Mouse (Mus musculus) hindbrain, embryonic 15.5 days (tissue): ENCODE measurements at regions not wholly inside any gene's neighbourhood (a gene's known extent, or its start where the extent isn't known, plus 50 kb on each side); places are given as distances from the start of the nearest gene placed in this dataset.
A peak's percentile ranks its signal among the peaks of the same experiment; 100 is the strongest.

Source experiments
- ATAC-seq: fragments of 200-750 bp; cut with Nextera tagmentation; 2 replicates; pipeline ENCODE4 v1.8.0; 2017; ENCODE audit warnings: low read depth, moderate number of reproducible peaks, moderate TSS enrichment; ENCODE audit not compliant: low FRiP score
- H3K27ac ChIP-seq: fragments of 300-500 bp; sonication (generic); replicated peaks from 2 replicates; pipeline ENCODE4 v1.5.1; 2015; ENCODE audit warnings: mild to moderate bottlenecking, inconsistent platforms
- H3K27me3 ChIP-seq: fragments of 300-500 bp; sonication (generic); 2 replicates; pipeline ENCODE4 v1.6.1; 2015; ENCODE audit warnings: control low read depth, inconsistent platforms
- H3K36me3 ChIP-seq: fragments of 300-500 bp; sonication (generic); 2 replicates; pipeline ENCODE4 v1.6.1; 2015; ENCODE audit warnings: control low read depth, inconsistent platforms
- H3K4me1 ChIP-seq: fragments of 300-500 bp; sonication (generic); replicated peaks from 2 replicates; pipeline ENCODE4 v1.6.1; 2015; ENCODE audit warnings: control low read depth, inconsistent platforms
- H3K4me2 ChIP-seq: fragments of 300-500 bp; sonication (generic); 2 replicates; pipeline ENCODE4 v1.6.1; 2015; ENCODE audit warnings: moderate library complexity, mild to moderate bottlenecking, inconsistent platforms
- H3K4me3 ChIP-seq: fragments of 300-500 bp; sonication (generic); 2 replicates; pipeline ENCODE4 v1.5.1; 2015; ENCODE audit warnings: mild to moderate bottlenecking, inconsistent platforms
- H3K9ac ChIP-seq: fragments of 300-500 bp; sonication (generic); 2 replicates; pipeline ENCODE4 v1.6.1; 2015; ENCODE audit warnings: inconsistent platforms
- H3K9me3 ChIP-seq: fragments of 300-500 bp; sonication (generic); 2 replicates; pipeline ENCODE4 v1.6.1; 2016; ENCODE audit warnings: control low read depth, inconsistent platforms
- WGBS: fragments of 180-500 bp; shearing (Covaris S2); methylation state at CpG from one replicate; pipeline ENCODE4 v1.1.7; 2015; 5-methylcytosine and 5-hydroxymethylcytosine counted together

GRCm38 (mm10) chr12:25246566-25246965 lies 149.6 kb upstream of the Id2 start:
- Histone ChIP-seq H3K27me3 (no peaks in the 10 kb centered on the region), H3K9ac (no peak overlapping the region), H3K27ac (no peak overlapping the region), H3K9me3 (no peaks in the 10 kb centered on the region), H3K36me3 (no peaks in the 10 kb centered on the region), H3K4me3 (no peak overlapping the region), H3K4me2 (no peak overlapping the region), H3K4me1 (peaks cover 12% of the 10 kb centered on the region)
- WGBS = 86% methylated on average over 7 of the region's 7 CpGs
- no peak for ATAC-seq

GRCm38 (mm10) chr12:25245661-25246060 lies 148.7 kb upstream of the Id2 start:
- Histone ChIP-seq H3K27me3 (no peaks in the 10 kb centered on the region), H3K9me3 (no peaks in the 10 kb centered on the region), H3K9ac (no peak overlapping the region), H3K27ac (no peak overlapping the region), H3K4me3 (no peak overlapping the region), H3K4me2 (no peak overlapping the region), H3K36me3 (no peaks in the 10 kb centered on the region), H3K4me1 (peaks cover 12% of the 10 kb centered on the region)
- no peak for ATAC-seq
- WGBS = 82% methylated on average over 5 of the region's 5 CpGs

- Histone ChIP-seq H3K4me3 (no peak overlapping the region), H3K9me3 (no peaks in the 10 kb centered on the region), H3K4me1 (peaks cover 12% of the 10 kb centered on the region), H3K36me3 (no peaks in the 10 kb centered on the region), H3K27ac (no peak overlapping the region), H3K9ac (no peak overlapping the region), H3K4me2 (no peak overlapping the region), H3K27me3 (no peaks in the 10 kb centered on the region)
- ATAC-seq = no peak
- 89% methylated on average over 5 of the region's 5 CpGs for WGBS
These were observed 148.3 kb upstream of the Id2 start for GRCm38 (mm10) chr12:25245251-25245650.

- no peaks in the 10 kb centered on the region for H3K9me3 ChIP-seq
- 40% methylated on average over 1 of the region's 1 CpGs for WGBS
- H3K27ac ChIP-seq = no peak overlapping the region
- no peak overlapping the region for H3K4me2 ChIP-seq
- H3K36me3 ChIP-seq = no peaks in the 10 kb centered on the region
- no peak overlapping the region for H3K9ac ChIP-seq
- no peak overlapping the region for H3K4me3 ChIP-seq
- peak; percentile 65 for ATAC-seq
- H3K4me1 ChIP-seq = peaks cover 12% of the 10 kb centered on the region
- H3K27me3 ChIP-seq = no peaks in the 10 kb centered on the region
These were observed 147.7 kb upstream of the Id2 start for GRCm38 (mm10) chr12:25244666-25245065.

- no peak overlapping the region for H3K27ac ChIP-seq
- H3K36me3 ChIP-seq = no peaks in the 10 kb centered on the region
- no peak for ATAC-seq
- H3K9ac ChIP-seq = no peak overlapping the region
- H3K4me2 ChIP-seq = no peak overlapping the region
- peaks cover 8% of the 10 kb centered on the region for H3K4me1 ChIP-seq
- no peaks in the 10 kb centered on the region for H3K9me3 ChIP-seq
- 65% methylated on average over 1 of the region's 1 CpGs for WGBS
- no peak overlapping the region for H3K4me3 ChIP-seq
- H3K27me3 ChIP-seq = no peaks in the 10 kb centered on the region
These were observed 147.0 kb upstream of the Id2 start for GRCm38 (mm10) chr12:25243901-25244300.

- Histone ChIP-seq H3K4me3 (no peak overlapping the region), H3K4me1 (no peaks in the 10 kb centered on the region), H3K9me3 (no peaks in the 10 kb centered on the region), H3K9ac (no peak overlapping the region), H3K27ac (no peak overlapping the region), H3K27me3 (no peaks in the 10 kb centered on the region), H3K4me2 (no peak overlapping the region), H3K36me3 (no peaks in the 10 kb centered on the region)
- ATAC-seq = no peak
- WGBS = 90% methylated on average over 3 of the region's 3 CpGs
These were observed 145.4 kb upstream of the Id2 start for GRCm38 (mm10) chr12:25242369-25242768.

GRCm38 (mm10) chr12:25241675-25242074 lies 144.7 kb upstream of the Id2 start:
- H3K4me2 ChIP-seq = no peak overlapping the region
- 90% methylated on average over 3 of the region's 3 CpGs for WGBS
- no peaks in the 10 kb centered on the region for H3K4me1 ChIP-seq
- no peak overlapping the region for H3K27ac ChIP-seq
- H3K4me3 ChIP-seq = no peak overlapping the region
- H3K27me3 ChIP-seq = no peaks in the 10 kb centered on the region
- no peak for ATAC-seq
- H3K9me3 ChIP-seq = no peaks in the 10 kb centered on the region
- H3K9ac ChIP-seq = no peak overlapping the region
- H3K36me3 ChIP-seq = no peaks in the 10 kb centered on the region

- ATAC-seq = no peak
- Histone ChIP-seq H3K4me3 (no peak overlapping the region), H3K36me3 (no peaks in the 10 kb centered on the region), H3K27ac (no peak overlapping the region), H3K27me3 (no peaks in the 10 kb centered on the region), H3K4me1 (no peaks in the 10 kb centered on the region), H3K4me2 (no peak overlapping the region), H3K9ac (no peak overlapping the region), H3K9me3 (no peaks in the 10 kb centered on the region)
- WGBS = 81% methylated on average over 3 of the region's 3 CpGs
These were observed 143.9 kb upstream of the Id2 start for GRCm38 (mm10) chr12:25240796-25241195.

GRCm38 (mm10) chr12:25240142-25240541 lies 143.2 kb upstream of the Id2 start:
- WGBS = 57% methylated on average over 12 of the region's 12 CpGs
- Histone ChIP-seq H3K9me3 (no peaks in the 10 kb centered on the region), H3K4me3 (no peak overlapping the region), H3K27me3 (no peaks in the 10 kb centered on the region), H3K9ac (no peak overlapping the region), H3K36me3 (no peaks in the 10 kb centered on the region), H3K27ac (no peak overlapping the region), H3K4me1 (no peaks in the 10 kb centered on the region), H3K4me2 (no peak overlapping the region)
- no peak for ATAC-seq

GRCm38 (mm10) chr12:25235071-25235470 lies 138.1 kb upstream of the Id2 start:
- H3K4me2 ChIP-seq = no peak overlapping the region
- ATAC-seq = no peak
- WGBS = 67% methylated on average over 8 of the region's 8 CpGs
- no peak overlapping the region for H3K9ac ChIP-seq
- no peaks in the 10 kb centered on the region for H3K36me3 ChIP-seq
- no peaks in the 10 kb centered on the region for H3K27me3 ChIP-seq
- no peak overlapping the region for H3K4me3 ChIP-seq
- no peak overlapping the region for H3K27ac ChIP-seq
- H3K4me1 ChIP-seq = no peaks in the 10 kb centered on the region
- no peaks in the 10 kb centered on the region for H3K9me3 ChIP-seq

- WGBS = 79% methylated on average over 3 of the region's 3 CpGs
These were observed 137.7 kb upstream of the Id2 start for GRCm38 (mm10) chr12:25234636-25235035.

GRCm38 (mm10) chr12:25233027-25233535 lies 136.1 kb upstream of the Id2 start:
- Histone ChIP-seq H3K27me3 (no peaks in the 10 kb centered on the region), H3K9me3 (no peaks in the 10 kb centered on the region), H3K9ac (no peak overlapping the region), H3K4me2 (no peak overlapping the region), H3K36me3 (no peaks in the 10 kb centered on the region), H3K4me3 (no peak overlapping the region), H3K27ac (no peak overlapping the region), H3K4me1 (no peaks in the 10 kb centered on the region)
- ATAC-seq = no peak
- WGBS = 71% methylated on average over 4 of the region's 4 CpGs

More at GRCm38 (mm10) chr12:25234636-25235035, 137.7 kb upstream of the Id2 start:
- H3K9me3 ChIP-seq = no peaks in the 10 kb centered on the region
- no peaks in the 10 kb centered on the region for H3K4me1 ChIP-seq
- no peak overlapping the region for H3K27ac ChIP-seq
- no peak overlapping the region for H3K4me2 ChIP-seq
- no peak for ATAC-seq
- H3K4me3 ChIP-seq = no peak overlapping the region
- H3K36me3 ChIP-seq = no peaks in the 10 kb centered on the region
- no peak overlapping the region for H3K9ac ChIP-seq
- no peaks in the 10 kb centered on the region for H3K27me3 ChIP-seq

- Histone ChIP-seq H3K27ac (no peak overlapping the region), H3K4me1 (no peaks in the 10 kb centered on the region), H3K4me3 (no peak overlapping the region), H3K27me3 (no peaks in the 10 kb centered on the region), H3K36me3 (no peaks in the 10 kb centered on the region), H3K9ac (no peak overlapping the region), H3K4me2 (no peak overlapping the region), H3K9me3 (no peaks in the 10 kb centered on the region)
- 76% methylated on average over 5 of the region's 5 CpGs for WGBS
- ATAC-seq = no peak
These were observed 135.6 kb upstream of the Id2 start for GRCm38 (mm10) chr12:25232358-25233026.
